Mouse (Mus musculus): ENCODE measurements around the gene Fgfr2. TPM values are rescaled to one million over a fixed set of nuclear protein-coding genes. Genes with fewer than 3 reads are reported as not detected.

Gene Fgfr2
- total RNA-seq, 2 experiments from 2014 or later = 0.26 to 0.51 TPM

- no peak for ATAC-seq (ENCODE audit: poor library complexity, severe bottlenecking)
These were observed 2284.5 kb downstream of the Fgfr2 start for GRCm38 (mm10) chr7:130838658-130839025.

- ATAC-seq (ENCODE audit: poor library complexity, severe bottlenecking) = no peak
These were observed 2285.1 kb downstream of the Fgfr2 start for GRCm38 (mm10) chr7:130837941-130838657.

GRCm38 (mm10) chr7:130836066-130836465 is 2287.1 kb downstream of the Fgfr2 start:
- no peak for ATAC-seq (ENCODE audit: poor library complexity, severe bottlenecking)

GRCm38 (mm10) chr7:130834958-130835861 is 2287.9 kb downstream of the Fgfr2 start:
- ATAC-seq (ENCODE audit: poor library complexity, severe bottlenecking) = no peak

GRCm38 (mm10) chr7:130834299-130834698 is 2288.9 kb downstream of the Fgfr2 start:
- peak; percentile 95 for ATAC-seq (ENCODE audit: poor library complexity, severe bottlenecking)

GRCm38 (mm10) chr7:130831586-130831985 is 2291.6 kb downstream of the Fgfr2 start:
- ATAC-seq (ENCODE audit: poor library complexity, severe bottlenecking) = no peak

GRCm38 (mm10) chr7:130828475-130828874 is 2294.7 kb downstream of the Fgfr2 start:
- ATAC-seq (ENCODE audit: poor library complexity, severe bottlenecking) = peak; percentile 50

GRCm38 (mm10) chr7:130827844-130828403 is 2295.2 kb downstream of the Fgfr2 start:
- ATAC-seq (ENCODE audit: poor library complexity, severe bottlenecking) = peak; percentile 40

GRCm38 (mm10) chr7:130827431-130827830 is 2295.7 kb downstream of the Fgfr2 start:
- peak; percentile 42; the same call in 1 of the 2 replicates for ATAC-seq (ENCODE audit: poor library complexity, severe bottlenecking)

- ATAC-seq (ENCODE audit: poor library complexity, severe bottlenecking) = no peak
These were observed 2296.8 kb downstream of the Fgfr2 start for GRCm38 (mm10) chr7:130826343-130826742.

- ATAC-seq (ENCODE audit: poor library complexity, severe bottlenecking) = no peak
These were observed 2299.2 kb downstream of the Fgfr2 start for GRCm38 (mm10) chr7:130823992-130824391.

- ATAC-seq (ENCODE audit: poor library complexity, severe bottlenecking) = no peak
These were observed 2303.5 kb downstream of the Fgfr2 start for GRCm38 (mm10) chr7:130819624-130820023.

GRCm38 (mm10) chr7:130818813-130819212 is 2304.3 kb downstream of the Fgfr2 start:
- peak; percentile 36 for ATAC-seq (ENCODE audit: poor library complexity, severe bottlenecking)

- ATAC-seq (ENCODE audit: poor library complexity, severe bottlenecking) = peak; percentile 56
These were observed 2306.9 kb downstream of the Fgfr2 start for GRCm38 (mm10) chr7:130816243-130816642.

- ATAC-seq (ENCODE audit: poor library complexity, severe bottlenecking) = no peak
These were observed 2307.5 kb downstream of the Fgfr2 start for GRCm38 (mm10) chr7:130815601-130816000.

GRCm38 (mm10) chr7:130812407-130812806 is 2310.7 kb downstream of the Fgfr2 start:
- peak; percentile 60 for ATAC-seq (ENCODE audit: poor library complexity, severe bottlenecking)

GRCm38 (mm10) chr7:130810238-130810637 is 2312.9 kb downstream of the Fgfr2 start:
- ATAC-seq (ENCODE audit: poor library complexity, severe bottlenecking) = no peak

GRCm38 (mm10) chr7:130808694-130809093 is 2314.5 kb downstream of the Fgfr2 start:
- ATAC-seq (ENCODE audit: poor library complexity, severe bottlenecking) = no peak

GRCm38 (mm10) chr7:130807749-130808148 is 2315.4 kb downstream of the Fgfr2 start:
- ATAC-seq (ENCODE audit: poor library complexity, severe bottlenecking) = no peak

GRCm38 (mm10) chr7:130804991-130805390 is 2318.2 kb downstream of the Fgfr2 start:
- no peak for ATAC-seq (ENCODE audit: poor library complexity, severe bottlenecking)

GRCm38 (mm10) chr7:130803251-130803825 is 2319.8 kb downstream of the Fgfr2 start:
- no peak for ATAC-seq (ENCODE audit: poor library complexity, severe bottlenecking)
